10 mouse cellular contexts compared by ENCODE assay signal in genomic region chr12:110188136-110188631, GRCm38 (mm10).
DNase-seq lines count a peak whose midpoint lies in the region; ATAC-seq and TF ChIP-seq lines count a peak whose summit lies in the region.
"Had no signal": no experiment of that assay in that cellular context is flagged by ENCODE, and none has a peak within 500 bp of the region (broad histone marks: within the 10 kb centered on the region; RNA-seq: fewer than 3 reads in every experiment).

No protein-coding gene starts in this region.

- H3K9ac ChIP-seq in lung, embryonic 15.5 days: no peak overlapping the region
- H3K9ac ChIP-seq in lung, postnatal 0 days (replicated peaks; ENCODE audit: low read depth): no peak overlapping the region
- H3K9ac ChIP-seq in limb, embryonic 11.5 days (ENCODE audit: low read length): no peak overlapping the region
- no peak overlapping the region for H3K9ac ChIP-seq in stomach, embryonic 14.5 days (replicated peaks; ENCODE audit: low read depth, low read length)
- H3K9ac ChIP-seq: heart, embryonic 15.5 days; liver, embryonic 14.5 days had no signal

- peak overlapping the region; percentile 47 for H3K4me2 ChIP-seq in lung, embryonic 15.5 days
- no peak overlapping the region for H3K4me2 ChIP-seq in lung, postnatal 0 days (replicated peaks; ENCODE audit: low read depth, low read length)
- H3K4me2 ChIP-seq in limb, embryonic 11.5 days (ENCODE audit: low read depth, severe bottlenecking): peak overlapping the region; percentile 45
- H3K4me2 ChIP-seq in stomach, embryonic 14.5 days (replicated peaks; ENCODE audit: low read depth, low read length): peak overlapping the region; percentile 37

- no peak overlapping the region for H3K27ac ChIP-seq in lung, embryonic 15.5 days
- no peak overlapping the region for H3K27ac ChIP-seq in lung, postnatal 0 days (ENCODE audit: low read length)
- H3K27ac ChIP-seq in forebrain, embryonic 10.5 days: peak overlapping the region; percentile 90
- H3K27ac ChIP-seq in limb, embryonic 11.5 days (replicated peaks; ENCODE audit: low read depth, low read length): no peak overlapping the region
- no peak overlapping the region for H3K27ac ChIP-seq in stomach, embryonic 14.5 days (ENCODE audit: low read length)
- H3K27ac ChIP-seq in layer of hippocampus, adult 2 months: no peak overlapping the region
- H3K27ac ChIP-seq: heart, embryonic 15.5 days; liver, embryonic 14.5 days had no signal

- H3K4me3 ChIP-seq in lung, embryonic 15.5 days: peak overlapping the region; percentile 10; the same call in 1 of the 2 replicates
- no peak overlapping the region for H3K4me3 ChIP-seq in lung, postnatal 0 days (ENCODE audit: low read depth, low read length)
- peak overlapping the region; percentile 56 for H3K4me3 ChIP-seq in forebrain, embryonic 10.5 days
- H3K4me3 ChIP-seq in limb, embryonic 11.5 days (ENCODE audit: low read depth, low read length): peak overlapping the region; percentile 25
- H3K4me3 ChIP-seq in stomach, embryonic 14.5 days (ENCODE audit: low read depth, low read length): peak overlapping the region; percentile 16
- H3K4me3 ChIP-seq in layer of hippocampus, adult 2 months: no peak overlapping the region

- H3K4me1 ChIP-seq in lung, embryonic 15.5 days: peaks cover 27% of the 10 kb centered on the region
- H3K4me1 ChIP-seq in lung, postnatal 0 days (ENCODE audit: insufficient read depth, low read depth, low read length): no peaks in the 10 kb centered on the region
- peaks cover 84% of the 10 kb centered on the region for H3K4me1 ChIP-seq in forebrain, embryonic 10.5 days
- peaks cover 17% of the 10 kb centered on the region for H3K4me1 ChIP-seq in limb, embryonic 11.5 days (ENCODE audit: control insufficient read depth, insufficient read depth, low read length)
- peaks cover 22% of the 10 kb centered on the region; the same call in 1 of the 2 replicates for H3K4me1 ChIP-seq in stomach, embryonic 14.5 days (ENCODE audit: control insufficient read depth, insufficient read depth, low read length)

- no peaks in the 10 kb centered on the region for H3K36me3 ChIP-seq in lung, embryonic 15.5 days
- H3K36me3 ChIP-seq in lung, postnatal 0 days (ENCODE audit: insufficient read depth, low read length): no peaks in the 10 kb centered on the region
- H3K36me3 ChIP-seq in forebrain, embryonic 10.5 days (replicated peaks): no peaks in the 10 kb centered on the region
- H3K36me3 ChIP-seq in limb, embryonic 11.5 days (ENCODE audit: control insufficient read depth, insufficient read depth, low read length): no peaks in the 10 kb centered on the region
- H3K36me3 ChIP-seq in stomach, embryonic 14.5 days (ENCODE audit: control insufficient read depth, insufficient read depth, low read length): no peaks in the 10 kb centered on the region
- H3K36me3 ChIP-seq: heart, embryonic 15.5 days had no signal

- WGBS in lung, embryonic 15.5 days: 6% methylated on average over 29 of the region's 29 CpGs
- WGBS in lung, postnatal 0 days: 4% methylated on average over 29 of the region's 29 CpGs
- WGBS in forebrain, embryonic 10.5 days: 0% methylated on average over 29 of the region's 29 CpGs
- WGBS in limb, embryonic 11.5 days: under 1% methylated on average over 29 of the region's 29 CpGs
- 5% methylated on average over 29 of the region's 29 CpGs for WGBS in stomach, embryonic 14.5 days

- no peak for DNase-seq in lung, postnatal 0 days (ENCODE audit: low spot score)
- DNase-seq in forebrain, embryonic 10.5 days (ENCODE audit: extremely low spot score, low spot score): peak; percentile 68
- peak; percentile 58 for DNase-seq in limb, embryonic 11.5 days (ENCODE audit: low spot score)
- DNase-seq in testis, postnatal 10 days (ENCODE audit: low spot score): no peak
- DNase-seq in layer of hippocampus, adult 2 months (ENCODE audit: low spot score in 2 of 2): no peak
- DNase-seq in layer of hippocampus, adult 9-11 months: no peak

- H3K9me3 ChIP-seq in lung, embryonic 15.5 days: no peaks in the 10 kb centered on the region
- no peaks in the 10 kb centered on the region for H3K9me3 ChIP-seq in lung, postnatal 0 days (ENCODE audit: low read length)
- H3K9me3 ChIP-seq in forebrain, embryonic 10.5 days: no peaks in the 10 kb centered on the region
- H3K9me3 ChIP-seq in limb, embryonic 11.5 days (ENCODE audit: control insufficient read depth, low read length): no peaks in the 10 kb centered on the region
- no peaks in the 10 kb centered on the region for H3K9me3 ChIP-seq in stomach, embryonic 14.5 days (ENCODE audit: control insufficient read depth, low read depth, low read length)
- H3K9me3 ChIP-seq: heart, embryonic 15.5 days had no signal

- ATAC-seq in lung, embryonic 15.5 days (ENCODE audit: borderline replicate concordance, extremely low read depth, low FRiP score, low TSS enrichment): no peak
- no peak for ATAC-seq in lung, postnatal 0 days
- ATAC-seq in limb, embryonic 11.5 days (ENCODE audit: insufficient number of reproducible peaks, low FRiP score, low TSS enrichment, low read depth): no peak
- no peak for ATAC-seq in stomach, embryonic 14.5 days (ENCODE audit: insufficient number of reproducible peaks, insufficient read depth, low FRiP score, low read depth)

- no peak for TF ChIP-seq EP300 in lung, postnatal 0 days (IDR thresholded peaks at IDR 0.05)

- no peak for TF ChIP-seq CTCF in lung, postnatal 0 days (IDR thresholded peaks at IDR 0.05)
- TF ChIP-seq CTCF in layer of hippocampus, adult 2 months (conservative IDR thresholded peaks at IDR 0.05): no peak

- H3K27me3 ChIP-seq in lung, embryonic 15.5 days: peaks cover 76% of the 10 kb centered on the region
- peaks cover 33% of the 10 kb centered on the region for H3K27me3 ChIP-seq in lung, postnatal 0 days (replicated peaks; ENCODE audit: insufficient read depth, low read length)
- H3K27me3 ChIP-seq in forebrain, embryonic 10.5 days (ENCODE audit: poor library complexity, severe bottlenecking): peaks cover 98% of the 10 kb centered on the region
- H3K27me3 ChIP-seq in limb, embryonic 11.5 days (ENCODE audit: control insufficient read depth, insufficient read depth, low read length): peaks cover 78% of the 10 kb centered on the region
- H3K27me3 ChIP-seq in stomach, embryonic 14.5 days (ENCODE audit: control insufficient read depth, insufficient read depth, low read length): peaks cover 41% of the 10 kb centered on the region

Comparison
In these comparisons a context has a peak if more than half of its experiments do, and no peak if none do; other contexts are left out.
1. H3K4me3 ChIP-seq: peak in lung, embryonic 15.5 days (single experiment), forebrain, embryonic 10.5 days (single experiment), limb, embryonic 11.5 days (single experiment) and stomach, embryonic 14.5 days (single experiment); none in lung, postnatal 0 days (single experiment) and layer of hippocampus, adult 2 months (single experiment).
2. DNase-seq: peak in forebrain, embryonic 10.5 days (single experiment) and limb, embryonic 11.5 days (single experiment); none in lung, postnatal 0 days (single experiment), testis, postnatal 10 days (single experiment), layer of hippocampus, adult 2 months (0 of 2) and layer of hippocampus, adult 9-11 months (single experiment).